Mouse (Mus musculus) CH12.LX (cell line): ENCODE measurements around the gene Setd2. TPM values are rescaled to one million over a fixed set of nuclear protein-coding genes. Genes with fewer than 3 reads are reported as not detected.

Experiments
- DNase-seq: peaks from one replicate; pipeline ENCODE4 v3.0.0-alpha.2; 2013; ENCODE audit errors: extremely low read depth
- H3K27ac ChIP-seq: 2 replicates; pipeline ENCODE4 v1.5.1; 2012; ENCODE audit warnings: low read depth, mild to moderate bottlenecking, control low read depth, moderate library complexity; ENCODE audit not compliant: insufficient read depth
- H3K27me3 ChIP-seq: replicated peaks from 2 replicates; pipeline ENCODE3; 2012; ENCODE audit warnings: inconsistent platforms
- H3K36me3 ChIP-seq, 2 experiments: replicated peaks in 1 of 2; 2 replicates each; pipeline versions ENCODE3 to v1.6.1; 2012; ENCODE audit warnings: inconsistent platforms in 1 of 2, low read length in 1 of 2, mild to moderate bottlenecking in 1 of 2, mixed read lengths in 1 of 2, moderate library complexity in 1 of 2; ENCODE audit not compliant: control insufficient read depth in 1 of 2, insufficient read depth in 1 of 2
- H3K4me1 ChIP-seq, 2 experiments: 2 replicates each; pipeline ENCODE4 v1.6.1; 2012; ENCODE audit warnings: inconsistent platforms in 1 of 2, moderate library complexity in 1 of 2; ENCODE audit not compliant: insufficient read depth in 2 of 2, control insufficient read depth in 1 of 2
- H3K4me2 ChIP-seq: 2 replicates; pipeline ENCODE4 v1.6.1; 2012; ENCODE audit warnings: low read depth, mild to moderate bottlenecking, control low read depth; ENCODE audit not compliant: poor library complexity, insufficient read depth, severe bottlenecking
- H3K4me3 ChIP-seq, 3 experiments: fragments of 150-350 bp in 1 of 3; sonication (generic) in 1 of 3; replicated peaks in 1 of 3; 2 replicates each; pipeline versions ENCODE3 to v1.5.1; 2011 to 2012; ENCODE audit warnings: low read depth in 2 of 3, low read length in 2 of 3, mild to moderate bottlenecking in 2 of 3, moderate library complexity in 2 of 3, control low read depth in 1 of 3, improper control_type of control experiment in 1 of 3, inconsistent platforms in 1 of 3, mixed read lengths in 1 of 3; ENCODE audit not compliant: poor library complexity in 1 of 3
- H3K79me2 ChIP-seq: replicated peaks from 2 replicates; pipeline ENCODE4 v1.6.1; 2012; ENCODE audit warnings: mild to moderate bottlenecking, moderate library complexity; ENCODE audit not compliant: control insufficient read depth, poor library complexity, insufficient read depth, severe bottlenecking; ENCODE audit errors: extremely low read depth
- H3K9ac ChIP-seq: 2 replicates; pipeline ENCODE4 v1.6.1; 2012; ENCODE audit warnings: low read depth, mild to moderate bottlenecking, control low read depth, moderate library complexity; ENCODE audit not compliant: insufficient read depth
- H3K9me3 ChIP-seq: replicated peaks from 2 replicates; pipeline ENCODE3; 2012; ENCODE audit warnings: low read length, inconsistent platforms, mixed read lengths
- CHD1 ChIP-seq: IDR thresholded peaks from 2 replicates; pipeline ENCODE4 v1.6.1; 2012; ENCODE audit warnings: low read depth, low read length, improper control_type of control experiment, inconsistent platforms
- CHD2 ChIP-seq: IDR thresholded peaks from 2 replicates; pipeline ENCODE4 v1.6.1; 2011; ENCODE audit warnings: low read length, improper control_type of control experiment
- E2F4 ChIP-seq: IDR thresholded peaks from 2 replicates; pipeline ENCODE4 v1.6.1; 2011; ENCODE audit warnings: low read depth, low read length, improper control_type of control experiment; ENCODE audit not compliant: insufficient replicate concordance
- ELF1 ChIP-seq: IDR thresholded peaks from 2 replicates; pipeline ENCODE4 v1.6.1; 2014; ENCODE audit warnings: low read depth, mild to moderate bottlenecking, inconsistent platforms, low read length, improper control_type of control experiment
- EP300 ChIP-seq: IDR thresholded peaks from 2 replicates; pipeline ENCODE4 v1.6.1; 2011; ENCODE audit warnings: low read length, improper control_type of control experiment
- JUN ChIP-seq: IDR thresholded peaks from 2 replicates; pipeline ENCODE4 v1.6.1; 2011; ENCODE audit warnings: low read depth, mild to moderate bottlenecking, low read length, improper control_type of control experiment, moderate library complexity; ENCODE audit not compliant: insufficient read depth
- KAT2A ChIP-seq: IDR thresholded peaks from 2 replicates; pipeline ENCODE4 v1.6.1; 2012; ENCODE audit warnings: low read length, improper control_type of control experiment, inconsistent platforms; ENCODE audit not compliant: insufficient replicate concordance
- MAFK ChIP-seq: IDR thresholded peaks from 2 replicates; pipeline ENCODE4 v1.6.1; 2011; ENCODE audit warnings: low read length, improper control_type of control experiment; ENCODE audit not compliant: insufficient replicate concordance
- MAZ ChIP-seq: IDR thresholded peaks from 2 replicates; pipeline ENCODE4 v1.6.1; 2012; ENCODE audit warnings: low read depth, mild to moderate bottlenecking, inconsistent platforms, low read length, improper control_type of control experiment, moderate library complexity
- MEF2A ChIP-seq: IDR thresholded peaks from 2 replicates; pipeline ENCODE4 v1.6.1; 2014; ENCODE audit warnings: low read depth, mild to moderate bottlenecking, inconsistent platforms, low read length, improper control_type of control experiment, borderline replicate concordance
- PAX5 ChIP-seq: IDR thresholded peaks from 2 replicates; pipeline ENCODE4 v1.6.1; 2012; ENCODE audit warnings: low read length, inconsistent platforms, mixed read lengths
- POLR2A ChIP-seq: IDR thresholded peaks from 2 replicates; pipeline ENCODE4 v1.6.1; 2011; ENCODE audit warnings: low read depth, mild to moderate bottlenecking, improper control_type of control experiment, low read length
- POLR2AphosphoS2 ChIP-seq: IDR thresholded peaks from 2 replicates; pipeline ENCODE4 v1.6.1; 2011; ENCODE audit warnings: low read depth, low read length, improper control_type of control experiment
- RAD21 ChIP-seq: IDR thresholded peaks from 2 replicates; pipeline ENCODE4 v1.6.1; 2011; ENCODE audit warnings: low read depth, mild to moderate bottlenecking, low read length, improper control_type of control experiment, moderate library complexity
- TCF12 ChIP-seq: IDR thresholded peaks from 2 replicates; pipeline ENCODE4 v1.6.1; 2014; ENCODE audit warnings: low read depth, mild to moderate bottlenecking, inconsistent platforms, low read length, improper control_type of control experiment
- USF1 ChIP-seq: IDR thresholded peaks from 2 replicates; pipeline ENCODE4 v1.6.1; 2014; ENCODE audit warnings: low read depth, mild to moderate bottlenecking, inconsistent platforms, low read length, improper control_type of control experiment
- USF2 ChIP-seq: conservative IDR thresholded peaks from 2 replicates; pipeline ENCODE4 v1.6.1; 2011; ENCODE audit warnings: low read depth, low read length, improper control_type of control experiment
- ZNF384 ChIP-seq: IDR thresholded peaks from 2 replicates; pipeline ENCODE4 v1.6.1; 2012; ENCODE audit warnings: low read depth, low read length, improper control_type of control experiment, inconsistent platforms
- dilution Hi-C: fragments of 300-500 bp; cut with MboI; formaldehyde crosslinking; loops from 2 replicates; pipeline ENCODE4 v1.14.3; 2020; ENCODE audit warnings: low sequenced_read_pairs; ENCODE audit not compliant: extremely low pct_unique_long_range_greater_than_20kb, extremely low pct_ligation_motif_present
- in situ Hi-C: fragments of 300-500 bp; cut with MboI; formaldehyde crosslinking; loops from 3 replicates; pipeline ENCODE4 v1.14.3; 2019; ENCODE audit warnings: low sequenced_read_pairs, low pct_ligation_motif_present, low pct_unique_long_range_greater_than_20kb, mixed read lengths
- polyA plus RNA-seq: library from polyadenylated mRNA; unstranded; fragments of >175 nt; gene quantifications from 2 replicates; pipeline ENCODE4 v1.2.1, GENCODE M21; 2012; ENCODE audit warnings: low read depth; ENCODE audit not compliant: insufficient read length
- total RNA-seq, 2 experiments: library from RNA; depleted of rRNA; stranded (reverse); fragments of 300-350 nt in 1 of 2; fragments of >200 nt in 1 of 2; gene quantifications; 2 replicates each; pipeline ENCODE4 v1.2.3; 2012 to 2014

Setd2 gene
- total and polyA plus RNA-seq, 3 experiments = 35.8 to 87.1 (median 41.6) TPM

GRCm38 (mm10) chr9:110624361-110625166 lies 92.2 kb downstream of the Setd2 start, which contains the start of gene Nradd (continued):
- TF ChIP-seq JUN (no peak), TCF12 (no peak), ZNF384 (no peak), KAT2A (0 out of 2 replicates have a peak, but pooled peaks have one; percentile 17), MAZ (no peak), POLR2A (peak; percentile 70), CHD1 (no peak; the same call in 1 of the 2 replicates), MAFK (no peak), RAD21 (no peak), USF2 (no peak)

- dilution Hi-C loops = no loop called here
- Histone ChIP-seq H3K36me3 (peaks cover 68 to 84% of the 10 kb centered on the region in 2 experiments), H3K27me3 (no peaks in the 10 kb centered on the region), H3K9ac (no peak overlapping the region), H3K27ac (no peak overlapping the region), H3K9me3 (no peaks in the 10 kb centered on the region), H3K4me3 (no peak overlapping the region), H3K79me2 (no peaks in the 10 kb centered on the region), H3K4me1 (peaks cover 4 to 23% of the 10 kb centered on the region in 2 experiments; a peak in 2 of 4 replicates), H3K4me2 (no peak overlapping the region)
- in situ Hi-C loops = no loop called here
- TF ChIP-seq USF2 (no peak), PAX5 (no peak), ELF1 (no peak), MEF2A (no peak), USF1 (no peak)
- DNase-seq = no peak
Measured at GRCm38 (mm10) chr9:110625350-110625908, 93.0 kb downstream of the Setd2 start.

- H3K27me3 ChIP-seq = no peaks in the 10 kb centered on the region
- H3K9me3 ChIP-seq = no peaks in the 10 kb centered on the region
- no peak overlapping the region for H3K4me2 ChIP-seq
- no peak overlapping the region for H3K4me3 ChIP-seq
- H3K9ac ChIP-seq = no peak overlapping the region
- H3K36me3 ChIP-seq = peaks cover 91 to 100% of the 10 kb centered on the region in 2 experiments
- in situ Hi-C loops (no loop called here), dilution Hi-C loops (no loop called here)
- H3K4me1 ChIP-seq = peaks cover 1 to 6% of the 10 kb centered on the region in 2 experiments; a peak in 2 of 4 replicates
- TF ChIP-seq CHD2 (no peak), ELF1 (no peak), E2F4 (no peak), USF1 (no peak), EP300 (no peak), POLR2AphosphoS2 (no peak), ZNF384 (no peak)
- no peak overlapping the region for H3K27ac ChIP-seq
- DNase-seq = no peak
- no peaks in the 10 kb centered on the region for H3K79me2 ChIP-seq
Measured at GRCm38 (mm10) chr9:110630171-110630570, 97.8 kb downstream of the Setd2 start.
